Mouse (Mus musculus) midbrain, embryonic 13.5 days (tissue): ENCODE measurements around the gene Fam32a. TPM values are rescaled to one million over a fixed set of nuclear protein-coding genes. Genes with fewer than 3 reads are reported as not detected.
A peak's percentile ranks its signal among the peaks of the same experiment; 100 is the strongest.

Source experiments
- ATAC-seq: fragments of 200-750 bp; cut with Nextera tagmentation; 2 replicates; pipeline ENCODE4 v1.8.0; 2017; ENCODE audit warnings: mild to moderate bottlenecking, moderate TSS enrichment, moderate library complexity
- H3K27ac ChIP-seq: fragments of 300-500 bp; sonication (generic); 2 replicates; pipeline ENCODE4 v1.5.1; 2015; ENCODE audit warnings: inconsistent platforms, mild to moderate bottlenecking, moderate library complexity
- H3K27me3 ChIP-seq: fragments of 300-500 bp; sonication (generic); 2 replicates; pipeline ENCODE4 v1.6.1; 2015; ENCODE audit warnings: mild to moderate bottlenecking, inconsistent platforms
- H3K36me3 ChIP-seq: fragments of 300-500 bp; sonication (generic); 2 replicates; pipeline ENCODE4 v1.6.1; 2015; ENCODE audit warnings: mild to moderate bottlenecking, inconsistent platforms
- H3K4me1 ChIP-seq: fragments of 300-500 bp; sonication (generic); replicated peaks from 2 replicates; pipeline ENCODE4 v1.6.1; 2015; ENCODE audit warnings: inconsistent platforms
- H3K4me2 ChIP-seq: fragments of 300-500 bp; sonication (generic); replicated peaks from 2 replicates; pipeline ENCODE4 v1.6.1; 2015; ENCODE audit warnings: moderate library complexity, mild to moderate bottlenecking, inconsistent platforms
- H3K4me3 ChIP-seq: fragments of 300-500 bp; sonication (generic); replicated peaks from 2 replicates; pipeline ENCODE4 v1.5.1; 2015; ENCODE audit warnings: mild to moderate bottlenecking, inconsistent platforms
- H3K9ac ChIP-seq: fragments of 300-500 bp; sonication (generic); replicated peaks from 2 replicates; pipeline ENCODE4 v1.6.1; 2015; ENCODE audit warnings: mild to moderate bottlenecking, inconsistent platforms
- H3K9me3 ChIP-seq: fragments of 300-500 bp; sonication (generic); 2 replicates; pipeline ENCODE4 v1.6.1; 2016; ENCODE audit warnings: mild to moderate bottlenecking, inconsistent platforms
- WGBS: fragments of 180-500 bp; shearing (Covaris S2); methylation state at CpG from one replicate; pipeline ENCODE4 v1.1.7; 2015; 5-methylcytosine and 5-hydroxymethylcytosine counted together
- polyA plus RNA-seq: library from polyadenylated mRNA; unstranded; fragments of >200 nt; fragmentation: Nextera tagmentation; extraction: Ambion mirVana; gene quantifications from 2 replicates; pipeline ENCODE4 v1.2.1, GENCODE M21; 2015

Gene Fam32a
- 116 and 121 TPM in 2 replicates for polyA plus RNA-seq

GRCm38 (mm10) chr8:72219541-72220363 lies at the start of gene Fam32a:
TSS of gene Fam32a (plus strand) at chr8:72219730.
- 19% methylated on average over 39 of the region's 39 CpGs for WGBS

GRCm38 (mm10) chr8:72177346-72177925 lies 42.1 kb upstream of the Fam32a start:
- peaks cover 96% of the 10 kb centered on the region for H3K36me3 ChIP-seq
- peak; percentile 66 for ATAC-seq

More at GRCm38 (mm10) chr8:72219541-72220363, at the start of gene Fam32a:
- peak within 1 kb of the TSS; percentile 68 for H3K27ac ChIP-seq
- H3K4me2 ChIP-seq: peak within 1 kb of the TSS; percentile 87
- H3K27me3 ChIP-seq: peaks cover 18% of the 10 kb centered on the region
- H3K9ac ChIP-seq: peak within 1 kb of the TSS; percentile 81
- peak; percentile 98 for ATAC-seq
- H3K36me3 ChIP-seq: peaks cover 34% of the 10 kb centered on the region
- no peaks in the 10 kb centered on the region for H3K9me3 ChIP-seq
- peak within 1 kb of the TSS; percentile 96 for H3K4me3 ChIP-seq
- peaks cover 17% of the 10 kb centered on the region for H3K4me1 ChIP-seq

GRCm38 (mm10) chr8:72183554-72184202 lies 35.9 kb upstream of the Fam32a start:
- peaks cover 38% of the 10 kb centered on the region for H3K36me3 ChIP-seq
- H3K9me3 ChIP-seq: no peaks in the 10 kb centered on the region
- no peak overlapping the region for H3K4me3 ChIP-seq
- ATAC-seq: no peak
- H3K27ac ChIP-seq: no peak overlapping the region
- 76% methylated on average over 2 of the region's 2 CpGs for WGBS
- no peaks in the 10 kb centered on the region for H3K27me3 ChIP-seq
- no peak overlapping the region for H3K4me2 ChIP-seq
- no peaks in the 10 kb centered on the region for H3K4me1 ChIP-seq
- H3K9ac ChIP-seq: no peak overlapping the region

More at GRCm38 (mm10) chr8:72177346-72177925, 42.1 kb upstream of the Fam32a start:
- H3K9me3 ChIP-seq: no peaks in the 10 kb centered on the region
- no peak overlapping the region for H3K4me3 ChIP-seq
- 62% methylated on average over 5 of the region's 5 CpGs for WGBS
- no peak overlapping the region for H3K4me2 ChIP-seq
- H3K9ac ChIP-seq: no peak overlapping the region
- H3K27me3 ChIP-seq: no peaks in the 10 kb centered on the region
- H3K4me1 ChIP-seq: no peaks in the 10 kb centered on the region
- no peak overlapping the region for H3K27ac ChIP-seq

- Histone ChIP-seq H3K9me3 (no peaks in the 10 kb centered on the region), H3K27ac (no peak overlapping the region), H3K27me3 (no peaks in the 10 kb centered on the region), H3K4me2 (no peak overlapping the region), H3K9ac (no peak overlapping the region), H3K4me3 (no peak overlapping the region), H3K36me3 (no peaks in the 10 kb centered on the region), H3K4me1 (no peaks in the 10 kb centered on the region)
- 89% methylated on average over 2 of the region's 2 CpGs for WGBS
- no peak for ATAC-seq
Observed at GRCm38 (mm10) chr8:72187793-72188331, 31.7 kb upstream of the Fam32a start.

DNA sequence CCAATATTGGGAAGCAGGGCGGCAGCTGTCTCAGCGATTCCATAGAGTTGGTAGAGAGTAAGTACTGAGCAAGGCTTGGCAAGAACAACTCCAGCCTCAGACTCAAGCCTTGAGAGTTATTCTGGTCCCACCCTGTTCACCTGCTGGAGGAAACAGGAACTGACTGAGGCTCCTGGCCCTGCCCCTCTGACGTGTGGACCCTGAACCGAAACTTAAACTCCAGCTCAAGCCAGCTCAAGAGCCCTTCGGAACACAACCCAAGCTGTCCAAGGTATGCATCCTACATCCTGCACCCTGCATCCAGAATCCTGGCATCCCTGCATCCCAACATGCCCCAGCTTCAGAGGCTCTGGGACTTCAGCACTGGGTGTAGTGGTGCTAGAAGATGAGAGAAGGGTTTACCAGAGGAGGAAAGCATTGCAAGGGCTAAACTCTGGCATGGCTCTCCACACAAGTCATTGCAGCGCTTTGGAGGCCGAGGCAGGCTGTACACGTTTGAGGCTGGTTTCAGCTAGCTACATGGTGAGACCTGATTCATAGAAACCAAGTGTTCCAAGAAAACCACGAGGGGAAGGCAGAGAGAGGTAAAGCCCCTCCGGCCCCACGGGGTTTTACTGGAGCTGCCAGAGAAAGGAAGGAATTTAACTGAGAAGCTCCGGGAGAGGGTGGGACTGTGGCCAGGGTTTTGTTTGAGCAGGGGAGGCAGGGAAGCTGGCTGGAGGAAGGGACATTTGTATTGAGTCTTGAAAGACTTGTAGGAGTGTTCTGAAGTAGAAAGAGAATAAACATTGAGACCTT lies 29.9 kb upstream of the Fam32a start, which contains the start of gene Hsh2d:
Gene Hsh2d, plus strand, starts transcription at position 222 of the 798 bp plus-strand sequence.
- Histone ChIP-seq H3K9me3 (no peaks in the 10 kb centered on the region), H3K27me3 (no peaks in the 10 kb centered on the region), H3K4me1 (no peaks in the 10 kb centered on the region), H3K27ac (no peak within 1 kb of the TSS), H3K9ac (no peak within 1 kb of the TSS), H3K4me3 (no peak within 1 kb of the TSS), H3K36me3 (no peaks in the 10 kb centered on the region), H3K4me2 (no peak within 1 kb of the TSS)
- WGBS: 74% methylated on average over 12 of the region's 12 CpGs
- no peak for ATAC-seq

- H3K4me1 ChIP-seq: no peaks in the 10 kb centered on the region
Observed at GRCm38 (mm10) chr8:72190215-72190539, 29.4 kb upstream of the Fam32a start.

GRCm38 (mm10) chr8:72192065-72192464 lies 27.5 kb upstream of the Fam32a start:
- no peak overlapping the region for H3K27ac ChIP-seq
- no peaks in the 10 kb centered on the region for H3K27me3 ChIP-seq
- H3K9ac ChIP-seq: no peak overlapping the region
- no peaks in the 10 kb centered on the region for H3K36me3 ChIP-seq
- H3K4me1 ChIP-seq: no peaks in the 10 kb centered on the region
- no peaks in the 10 kb centered on the region for H3K9me3 ChIP-seq
- no peak overlapping the region for H3K4me3 ChIP-seq
- no peak overlapping the region for H3K4me2 ChIP-seq
- no peak for ATAC-seq

More at GRCm38 (mm10) chr8:72190215-72190539, 29.4 kb upstream of the Fam32a start:
- H3K4me3 ChIP-seq: no peak overlapping the region
- no peak overlapping the region for H3K4me2 ChIP-seq
- H3K27ac ChIP-seq: no peak overlapping the region
- no peaks in the 10 kb centered on the region for H3K27me3 ChIP-seq
- H3K36me3 ChIP-seq: no peaks in the 10 kb centered on the region
- no peak overlapping the region for H3K9ac ChIP-seq
- H3K9me3 ChIP-seq: no peaks in the 10 kb centered on the region
- ATAC-seq: no peak
- 91% methylated on average over 2 of the region's 2 CpGs for WGBS

DNA sequence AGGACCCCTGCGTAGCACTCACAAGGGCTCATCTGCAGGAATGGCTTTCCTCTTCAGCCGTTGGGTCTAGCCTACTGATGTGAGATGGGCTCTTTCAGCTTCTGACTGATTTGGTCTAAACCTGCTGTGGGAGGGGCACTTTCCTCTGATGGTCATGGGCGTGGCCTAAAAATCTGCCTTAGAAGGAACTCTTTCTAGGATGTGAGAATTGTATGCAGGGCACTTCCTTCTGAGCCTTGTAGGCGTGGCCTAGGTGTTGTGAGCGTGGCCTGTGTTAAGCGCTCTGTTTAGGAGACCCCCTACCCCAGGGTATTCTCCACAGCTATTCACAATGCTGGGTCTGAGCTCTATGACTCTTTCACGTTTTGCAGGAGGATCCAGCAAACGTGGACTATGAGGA lies 21.5 kb upstream of the Fam32a start:
- Histone ChIP-seq H3K27ac (no peak overlapping the region), H3K9me3 (peaks cover 14% of the 10 kb centered on the region), H3K27me3 (no peaks in the 10 kb centered on the region), H3K4me1 (no peaks in the 10 kb centered on the region), H3K4me3 (no peak overlapping the region), H3K36me3 (no peaks in the 10 kb centered on the region), H3K4me2 (no peak overlapping the region), H3K9ac (no peak overlapping the region)
- 59% methylated on average over 8 of the region's 8 CpGs for WGBS
- no peak for ATAC-seq

DNA sequence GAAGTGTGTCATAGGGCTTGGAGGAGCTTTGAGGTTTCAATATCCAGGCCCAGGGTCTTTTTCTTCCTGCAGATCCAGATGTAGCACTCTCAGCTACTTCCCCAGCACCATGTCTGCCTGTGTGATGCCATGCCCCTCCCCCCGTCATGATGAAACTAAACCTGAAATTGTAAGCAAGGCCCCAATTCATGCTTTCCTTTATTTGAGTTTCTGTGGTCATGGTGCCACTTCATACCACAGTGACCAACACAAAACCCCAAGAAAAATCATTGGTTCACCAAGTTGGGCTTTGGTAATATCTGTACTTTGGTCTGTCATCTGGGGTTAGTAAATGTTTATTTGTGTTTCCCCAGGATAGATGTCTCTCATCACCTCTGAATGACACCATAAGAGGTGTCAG lies 10.9 kb upstream of the Fam32a start:
- no peak overlapping the region for H3K27ac ChIP-seq
- WGBS: 77% methylated on average over 1 of the region's 1 CpGs
- no peak for ATAC-seq
- H3K36me3 ChIP-seq: no peaks in the 10 kb centered on the region
- H3K9me3 ChIP-seq: peaks cover 13% of the 10 kb centered on the region
- H3K9ac ChIP-seq: no peak overlapping the region
- no peaks in the 10 kb centered on the region for H3K4me1 ChIP-seq
- H3K27me3 ChIP-seq: no peaks in the 10 kb centered on the region; the same call in 1 of the 2 replicates
- H3K4me3 ChIP-seq: no peak overlapping the region
- no peak overlapping the region for H3K4me2 ChIP-seq

DNA sequence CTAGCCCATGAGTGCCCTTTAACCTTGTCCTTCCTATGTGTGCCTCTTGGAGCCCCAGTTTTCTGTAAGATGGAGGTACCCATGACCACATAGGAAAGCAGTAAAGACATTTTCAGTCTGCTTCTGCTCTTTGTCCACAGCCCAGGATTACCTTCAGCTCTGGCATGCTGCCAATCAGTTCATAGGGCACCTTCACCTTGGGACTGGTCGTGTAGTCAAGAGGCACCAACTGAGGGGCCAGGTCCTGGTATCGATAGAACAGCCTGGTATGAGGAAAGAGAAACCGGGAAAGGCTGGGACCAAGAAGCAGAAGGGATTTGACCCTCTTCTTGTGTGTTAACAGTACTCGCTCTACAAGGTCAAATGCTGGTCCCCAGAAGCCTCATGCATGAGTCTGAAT lies 9.3 kb upstream of the Fam32a start:
- no peak overlapping the region for H3K4me3 ChIP-seq
- no peak overlapping the region for H3K4me2 ChIP-seq
- H3K9ac ChIP-seq: no peak overlapping the region
- no peak overlapping the region for H3K27ac ChIP-seq
- H3K27me3 ChIP-seq: peaks cover 2% of the 10 kb centered on the region
- H3K36me3 ChIP-seq: no peaks in the 10 kb centered on the region
- no peaks in the 10 kb centered on the region for H3K9me3 ChIP-seq
- no peak for ATAC-seq
- 81% methylated on average over 4 of the region's 4 CpGs for WGBS
- no peaks in the 10 kb centered on the region for H3K4me1 ChIP-seq

GRCm38 (mm10) chr8:72210710-72211109 lies 8.8 kb upstream of the Fam32a start:
- no peaks in the 10 kb centered on the region for H3K9me3 ChIP-seq
- ATAC-seq: no peak

More at GRCm38 (mm10) chr8:72210710-72211109, 8.8 kb upstream of the Fam32a start:
- Histone ChIP-seq H3K27me3 (peaks cover 4% of the 10 kb centered on the region), H3K27ac (no peak overlapping the region), H3K4me3 (no peak overlapping the region), H3K4me2 (no peak overlapping the region), H3K36me3 (no peaks in the 10 kb centered on the region), H3K9ac (no peak overlapping the region), H3K4me1 (no peaks in the 10 kb centered on the region)
- 70% methylated on average over 2 of the region's 2 CpGs for WGBS
